Mouse (Mus musculus) CD4-positive, CD25-positive, alpha-beta regulatory T cell, adult 2 months (primary cell): ENCODE data around the gene 1700010B08Rik.
"Not testable (repeated sequence)": the region's sequence is repeated elsewhere in the genome, so short reads cannot be mapped to it uniquely, and the experiment has no call there.

ENCODE experiments used
- DNase-seq: peaks from one replicate; pipeline ENCODE4 v3.0.0-alpha.2; 2012; ENCODE audit warnings: low read depth, low spot score

The 1700010B08Rik gene

GRCm38 (mm10) chr2:173719115-173719514 is at the start of gene 1700010B08Rik:
TSS of gene 1700010B08Rik (plus strand) at chr2:173719415.
- DNase-seq: not testable (repeated sequence)

DNA sequence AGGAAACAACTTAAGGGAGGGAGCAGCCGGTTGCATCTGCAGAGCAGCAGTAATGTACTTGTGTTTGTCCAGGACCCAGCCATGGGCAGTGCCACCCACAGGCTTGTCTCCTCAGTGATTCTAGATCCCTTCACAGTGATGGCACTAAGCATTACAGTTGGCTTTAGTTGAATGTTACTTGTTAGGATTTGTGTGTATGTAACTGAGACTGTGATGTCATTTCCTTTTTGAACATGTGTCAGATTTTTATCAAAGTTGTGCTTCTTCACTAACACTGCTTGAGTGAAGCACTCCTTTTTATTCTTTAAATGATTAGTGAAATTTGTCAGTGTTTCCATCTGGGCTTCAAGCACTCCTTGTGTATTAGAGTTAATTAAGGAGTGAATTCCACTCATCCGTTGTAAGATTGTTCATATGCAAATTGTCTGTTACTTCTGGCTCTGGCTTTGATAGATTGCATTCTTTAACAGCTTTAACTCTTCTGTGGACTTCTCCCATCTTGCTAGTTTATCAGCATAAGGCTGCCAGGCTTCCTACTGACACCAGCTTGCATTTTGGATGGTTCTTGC is 46.8 kb upstream of the 1700010B08Rik start:
- peak; percentile 27 for DNase-seq

DNA sequence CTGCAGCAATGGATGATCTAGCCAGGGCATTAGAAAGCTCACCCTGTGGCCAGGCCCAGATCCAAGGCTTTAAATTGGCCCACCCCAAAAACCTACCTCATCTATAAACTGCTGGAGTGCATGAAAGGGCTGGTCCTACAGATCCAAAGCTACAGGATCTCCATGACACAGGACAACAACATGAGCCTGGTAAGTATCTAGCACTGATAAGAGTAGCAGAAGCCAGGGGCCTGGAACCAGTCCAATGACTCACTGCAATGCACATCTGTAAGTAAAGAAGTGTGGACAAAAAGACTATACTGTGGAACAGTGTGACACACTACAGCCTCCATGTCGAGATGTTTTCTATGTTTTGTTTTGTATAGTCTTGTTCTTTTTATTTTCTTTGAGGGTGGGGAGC is 45.7 kb upstream of the 1700010B08Rik start:
- no peak for DNase-seq

DNA sequence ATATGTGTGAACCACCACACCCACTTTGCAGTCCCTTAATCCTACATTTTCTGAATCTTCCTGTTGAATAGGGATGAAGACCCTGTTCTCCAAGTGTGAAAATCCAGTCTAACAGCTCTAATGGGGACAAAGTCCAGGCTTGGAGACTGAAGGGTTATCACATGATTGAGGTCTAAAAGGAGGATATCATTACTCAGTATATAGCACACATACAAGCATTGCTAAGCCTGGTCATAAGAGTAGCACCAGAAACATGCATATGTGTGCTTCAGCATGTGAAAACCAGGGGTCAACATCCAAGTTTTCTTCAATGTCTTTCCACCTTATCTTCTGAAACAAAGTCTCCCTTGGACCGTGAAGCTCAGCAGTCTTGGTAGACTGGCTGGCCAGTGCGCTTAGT is 40.6 kb upstream of the 1700010B08Rik start:
- no peak for DNase-seq

DNA sequence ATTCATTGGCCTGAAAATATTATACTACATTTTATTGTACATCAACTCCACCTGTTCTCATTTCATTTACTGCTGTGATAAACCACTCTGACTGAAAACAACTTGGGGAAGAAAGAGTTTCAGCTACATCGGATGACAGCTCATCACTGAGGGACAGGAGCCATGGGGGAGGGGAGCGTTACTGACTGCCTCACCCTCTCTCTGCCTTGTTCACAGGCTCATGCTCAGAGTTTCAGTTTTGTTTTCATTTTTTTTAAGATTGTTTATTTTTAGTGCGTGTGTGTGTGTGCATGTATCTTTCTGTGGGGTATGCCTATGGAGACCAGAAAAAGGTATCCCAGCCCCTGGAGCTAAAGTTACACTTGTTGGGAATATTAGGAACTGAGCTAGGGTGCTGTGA is 40.0 kb upstream of the 1700010B08Rik start:
- peak; percentile 82 for DNase-seq

DNA sequence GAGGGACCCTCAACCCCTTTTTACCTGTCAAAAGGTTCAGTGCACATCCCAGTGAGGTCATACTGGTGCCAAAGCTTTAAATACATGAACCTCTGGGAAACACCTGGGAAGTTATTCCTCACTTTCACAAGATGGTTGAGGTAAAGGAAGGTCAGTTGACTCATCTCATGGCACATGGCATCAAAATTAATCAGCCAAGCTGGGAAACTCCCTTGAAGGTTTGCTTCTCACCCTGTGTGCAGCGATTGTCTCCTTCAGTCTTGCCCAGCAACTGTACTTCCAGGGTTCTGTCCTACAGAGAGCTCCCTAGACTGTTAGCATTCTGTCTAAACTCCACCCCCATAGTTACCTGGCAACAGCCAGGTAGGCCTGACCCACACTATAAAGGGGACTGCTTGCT is 39.1 kb upstream of the 1700010B08Rik start:
- DNase-seq: peak; percentile 21

GRCm38 (mm10) chr2:173682773-173683172 is 36.4 kb upstream of the 1700010B08Rik start:
- no peak for DNase-seq

GRCm38 (mm10) chr2:173685781-173686361 is 33.3 kb upstream of the 1700010B08Rik start:
- DNase-seq: no peak

DNA sequence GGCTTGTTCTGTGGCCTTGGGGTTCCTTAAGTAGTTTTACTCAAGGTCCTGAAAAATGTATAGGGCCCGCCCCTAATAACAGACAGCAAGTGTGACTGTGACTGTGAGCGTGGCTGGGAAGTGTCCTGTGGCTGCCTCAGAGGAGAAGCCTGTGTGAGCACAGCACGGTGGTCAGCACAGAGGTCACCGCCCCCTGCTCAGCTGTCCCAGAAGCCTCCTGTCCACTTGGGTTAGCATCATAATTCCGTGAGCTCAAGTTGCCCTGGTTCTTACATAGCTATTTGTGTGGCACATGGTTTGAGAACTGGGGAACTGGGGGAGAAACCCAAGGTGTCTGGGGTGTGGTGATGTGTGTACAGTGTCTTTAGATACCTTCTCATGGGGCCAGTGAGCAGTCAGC is 31.9 kb upstream of the 1700010B08Rik start:
- no peak for DNase-seq

GRCm38 (mm10) chr2:173689835-173690234 is 29.4 kb upstream of the 1700010B08Rik start:
- no peak for DNase-seq

GRCm38 (mm10) chr2:173691748-173692147 is 27.5 kb upstream of the 1700010B08Rik start:
- DNase-seq: no peak

GRCm38 (mm10) chr2:173692693-173693092 is 26.5 kb upstream of the 1700010B08Rik start:
- DNase-seq: no peak

DNA sequence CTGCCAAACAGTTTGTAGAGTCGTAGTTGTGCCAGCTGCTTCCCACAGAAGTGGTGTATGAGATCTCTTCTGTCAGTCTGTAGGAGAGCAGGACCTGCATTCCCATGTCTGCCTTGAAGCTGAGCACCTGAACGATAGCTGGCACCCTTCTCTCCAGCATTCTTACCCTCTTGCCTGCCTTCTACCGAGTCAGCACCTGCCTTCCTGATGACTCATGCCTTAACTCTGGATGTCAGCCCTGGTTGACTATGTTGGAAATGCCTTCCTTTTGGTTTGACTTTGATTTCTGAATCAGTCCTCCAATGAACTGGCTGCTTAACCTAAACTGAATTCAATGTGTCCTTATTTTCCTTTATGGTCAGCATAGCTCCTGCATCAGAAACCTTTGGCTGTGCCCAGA is 20.4 kb upstream of the 1700010B08Rik start:
- DNase-seq: no peak

DNA sequence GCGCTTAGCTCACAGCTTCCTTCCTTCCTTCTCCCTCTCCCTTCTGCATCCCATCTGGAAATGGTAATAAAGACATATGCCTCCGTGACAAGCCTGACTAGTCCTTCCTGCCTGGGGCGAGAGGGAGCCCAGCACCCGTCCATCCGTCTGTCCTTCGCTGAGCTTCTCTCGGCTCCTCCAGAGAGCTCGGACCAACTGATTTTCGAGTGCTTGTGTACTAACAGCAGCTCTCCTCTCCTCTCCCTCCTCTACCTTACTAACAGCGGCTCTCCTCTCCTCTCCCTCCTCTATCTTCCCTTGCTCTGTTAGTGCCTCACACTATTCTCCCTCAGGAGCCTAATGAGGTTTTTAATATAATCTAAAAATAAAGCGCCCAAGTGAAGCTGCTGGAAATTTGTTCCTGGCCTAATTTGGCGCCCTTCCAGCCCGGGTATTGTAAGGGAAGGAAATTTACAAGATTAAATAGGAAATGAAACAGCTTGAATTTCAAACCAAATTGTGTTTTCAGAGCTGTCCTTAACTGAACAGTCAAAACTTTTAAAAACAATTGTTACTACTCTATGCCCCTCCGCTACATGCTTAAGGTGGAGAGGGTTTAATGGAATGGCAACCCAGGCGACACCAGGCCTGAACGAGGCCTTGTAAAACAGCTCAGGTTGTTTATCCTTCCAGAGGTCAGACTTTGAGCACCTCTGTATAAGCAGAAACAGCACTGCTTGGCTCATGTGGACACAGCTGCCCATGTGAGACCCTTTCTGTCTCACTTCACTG is 16.9 kb upstream of the 1700010B08Rik start:
- no peak for DNase-seq

GRCm38 (mm10) chr2:173702867-173703237 is 16.4 kb upstream of the 1700010B08Rik start:
- DNase-seq: no peak

GRCm38 (mm10) chr2:173705827-173706551 is 13.2 kb upstream of the 1700010B08Rik start:
- no peak for DNase-seq

GRCm38 (mm10) chr2:173707626-173708025 is 11.6 kb upstream of the 1700010B08Rik start:
- DNase-seq: peak; percentile 11

DNA sequence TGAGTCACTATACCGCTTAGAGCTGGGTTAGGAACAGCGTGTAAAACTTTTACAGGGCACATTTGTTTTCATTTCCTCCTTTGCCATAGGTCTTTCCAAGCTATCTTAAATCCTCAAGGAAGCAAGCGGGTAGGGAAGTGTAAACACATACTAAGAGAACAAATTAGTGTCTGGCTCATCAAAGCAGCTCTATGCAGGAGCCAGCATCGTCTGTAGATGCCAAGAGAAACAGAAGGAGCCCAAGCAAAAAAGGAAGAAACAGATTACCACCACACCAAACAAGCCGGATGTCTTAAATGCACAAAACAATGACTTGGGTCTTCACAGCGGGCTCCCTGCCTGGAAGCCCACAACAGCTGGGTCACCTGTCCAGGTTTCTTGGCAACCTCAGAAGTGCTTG is 9.0 kb upstream of the 1700010B08Rik start:
- no peak for DNase-seq

GRCm38 (mm10) chr2:173712656-173713055 is 6.6 kb upstream of the 1700010B08Rik start:
- DNase-seq: no peak

DNA sequence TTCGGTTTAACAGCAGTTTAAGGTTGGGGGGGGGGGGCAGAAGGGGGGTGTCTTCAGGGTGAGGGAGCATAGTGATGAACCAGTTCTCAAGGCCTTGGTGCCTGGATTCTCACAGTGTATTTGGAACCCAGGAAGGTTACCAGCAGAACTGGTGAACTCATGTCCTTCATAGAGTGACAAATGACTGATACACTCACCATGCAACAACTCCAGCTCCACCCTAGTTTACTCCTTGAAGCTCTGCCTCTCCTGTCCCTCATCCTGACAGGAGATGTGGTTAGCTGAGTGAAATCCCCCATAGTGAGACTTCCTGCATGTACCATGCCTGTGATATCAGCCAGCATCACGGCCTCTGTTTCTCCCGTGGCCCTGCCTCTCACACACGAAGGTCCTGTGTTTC is 6.0 kb upstream of the 1700010B08Rik start:
- no peak for DNase-seq

DNA sequence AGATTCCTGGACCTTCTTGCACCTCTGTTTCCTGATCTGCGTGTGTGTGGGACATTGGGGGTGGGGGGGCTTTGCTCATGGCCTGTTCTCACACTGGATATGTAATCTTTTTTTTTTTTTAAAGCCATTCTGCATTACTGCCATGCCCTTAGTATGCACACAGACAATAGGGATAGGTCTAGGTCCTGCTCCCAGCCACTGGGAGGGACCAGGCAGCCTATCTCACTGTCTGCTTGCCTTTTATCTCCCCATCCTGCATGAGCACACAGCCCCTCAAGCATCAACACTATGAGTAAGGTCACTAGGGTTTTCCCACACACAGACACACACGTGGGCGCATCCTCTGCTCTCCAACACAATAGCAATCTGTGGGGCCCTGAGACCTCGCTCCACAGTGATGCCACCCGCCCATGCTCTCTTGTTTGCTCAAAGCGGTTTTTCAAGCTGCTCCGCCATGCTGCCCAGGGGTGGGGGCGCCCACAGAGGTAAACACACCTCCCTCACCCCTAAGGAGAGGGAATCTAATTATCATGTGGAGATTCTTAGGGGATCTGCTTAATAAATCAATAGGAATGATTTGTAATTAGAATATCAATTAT is 4.5 kb upstream of the 1700010B08Rik start:
- no peak for DNase-seq

GRCm38 (mm10) chr2:173716966-173717365 is 2.2 kb upstream of the 1700010B08Rik start:
- DNase-seq: no peak
